Mouse (Mus musculus) regulatory T cell (primary cell): ENCODE measurements around the gene Car11.

ENCODE experiments used
- in situ Hi-C: fragments of 300-600 bp; cut with MboI, MseI; formaldehyde crosslinking; loops from one replicate; pipeline ENCODE4 v1.15.1; 2025; ENCODE audit warnings: high pct_unique_total_duplicates

Car11 gene

DNA sequence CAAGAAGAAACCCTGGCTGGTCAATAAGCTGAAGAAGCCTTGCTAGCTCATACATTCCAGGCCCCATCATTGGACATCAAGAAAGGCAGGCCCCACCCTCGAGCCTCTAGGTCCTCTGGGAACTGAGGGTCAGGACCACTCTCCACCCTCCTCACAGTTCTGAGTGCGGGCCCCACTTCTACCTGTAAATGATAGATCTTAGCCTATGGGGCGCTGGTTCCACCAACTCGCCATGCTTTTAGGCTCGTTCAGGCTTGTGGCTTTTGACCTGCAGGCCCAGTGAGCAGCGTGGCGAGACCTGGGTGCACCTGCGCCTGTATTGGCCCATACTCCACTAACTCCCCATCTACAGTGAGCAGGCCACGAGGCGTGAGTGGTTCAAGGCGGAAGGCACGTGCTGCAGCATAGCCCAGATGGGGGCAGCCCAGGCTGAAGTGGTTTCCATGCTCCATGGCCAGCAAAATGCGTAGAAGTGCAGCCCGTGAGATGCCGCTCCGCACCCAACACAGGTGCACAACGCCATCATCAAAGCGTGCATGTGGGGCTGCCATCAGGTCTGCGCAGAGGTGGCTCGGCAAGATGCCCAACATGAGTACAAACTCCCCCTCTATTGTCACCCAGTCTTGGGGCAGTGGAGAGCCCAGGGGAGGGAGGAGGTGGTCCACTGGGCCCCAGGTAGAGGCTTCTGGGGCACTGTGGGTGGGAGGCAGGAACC lies 11.0 kb downstream of the Car11 start:
- in situ Hi-C loops, result no loop called here

DNA sequence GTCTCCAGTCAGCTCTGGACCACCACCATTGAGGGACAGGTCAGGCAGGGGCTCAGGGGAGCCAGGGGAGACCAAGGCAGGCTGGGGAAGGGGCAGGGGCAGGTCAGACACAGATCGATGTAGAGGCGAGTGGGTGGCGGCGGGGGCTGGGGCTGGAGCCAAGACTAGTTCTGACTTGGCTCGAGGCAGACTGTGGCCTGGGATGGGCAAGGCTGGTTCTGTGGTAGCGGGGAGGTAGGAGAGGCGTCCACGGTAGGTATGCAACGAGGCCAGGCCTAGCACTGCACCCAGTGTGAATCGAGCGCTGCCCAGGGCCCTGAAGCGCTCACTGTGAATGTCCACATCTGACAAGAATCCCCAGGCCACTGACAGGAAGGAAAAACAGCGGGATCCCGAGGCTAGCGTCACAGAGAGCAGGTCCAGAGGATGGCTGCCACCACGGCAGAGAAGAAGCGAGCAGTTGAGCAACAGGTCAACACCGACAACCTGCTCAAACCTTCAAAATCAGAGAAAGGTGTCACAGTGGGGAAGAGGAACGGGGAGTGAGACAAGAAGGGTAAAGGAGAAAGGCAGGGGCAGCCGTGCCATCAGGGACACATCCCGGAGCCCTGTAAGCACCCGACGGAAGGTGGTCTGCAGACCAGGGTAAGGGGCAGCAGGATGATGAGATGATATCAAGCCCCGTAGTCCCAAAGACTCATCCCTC lies 11.8 kb downstream of the Car11 start:
- in situ Hi-C loops, result no loop called here

DNA sequence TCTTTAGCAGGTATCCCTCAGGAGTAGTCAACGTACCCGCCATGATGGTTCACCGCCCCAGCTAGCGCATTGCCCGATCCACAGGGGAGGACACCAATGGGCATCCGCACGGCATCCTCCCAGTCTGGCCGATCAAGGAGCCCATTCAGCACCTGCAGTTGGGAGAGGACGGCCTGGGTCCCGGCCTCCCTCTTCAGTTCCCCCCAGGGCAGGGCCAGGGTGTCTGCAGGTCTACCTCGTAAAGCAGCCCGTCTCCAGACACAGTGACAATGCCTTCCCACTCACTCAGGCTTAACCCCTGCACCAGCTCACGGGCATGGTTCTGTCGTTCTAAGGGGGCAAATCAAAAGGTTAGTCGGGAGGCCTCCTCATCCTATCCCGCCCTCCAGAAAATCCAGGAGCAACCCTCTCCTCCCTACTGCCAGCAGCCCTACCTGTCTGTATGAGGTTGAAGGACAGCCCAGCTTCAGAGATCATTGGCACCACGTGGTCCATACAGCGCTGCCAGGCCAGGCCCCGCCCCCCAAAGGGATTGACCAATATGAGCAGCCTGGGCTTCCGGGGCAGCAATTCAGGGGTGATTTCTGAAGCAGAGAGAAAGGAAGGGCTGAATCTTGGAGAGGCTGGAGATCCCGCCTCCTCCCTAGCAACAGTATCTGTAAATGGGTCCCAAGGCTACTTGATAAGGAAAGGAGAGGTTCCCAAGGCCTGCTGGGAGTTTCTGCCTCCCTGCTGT lies 12.5 kb downstream of the Car11 start:
- in situ Hi-C loops, result no loop called here

DNA sequence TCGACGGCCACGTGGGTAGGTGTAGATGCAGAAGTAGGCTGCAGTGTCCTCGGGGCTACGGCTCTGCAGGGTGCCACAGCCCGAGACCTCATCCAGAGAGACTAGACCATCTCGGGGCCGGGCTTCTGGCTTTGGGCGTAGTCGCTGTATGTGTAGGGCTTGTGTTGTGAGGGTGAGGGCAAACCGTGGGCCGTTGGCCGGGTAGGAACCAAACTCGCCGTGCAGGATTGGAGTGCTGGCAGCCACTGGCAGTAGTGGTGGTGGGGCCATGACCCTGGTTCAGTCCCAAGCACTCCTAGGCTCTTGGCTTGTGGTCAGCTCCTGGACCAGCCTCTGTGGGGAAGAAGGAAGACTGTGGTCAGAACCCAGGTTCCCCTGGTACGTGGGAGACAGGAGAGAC lies 13.8 kb downstream of the Car11 start:
- in situ Hi-C loops, result no loop called here

DNA sequence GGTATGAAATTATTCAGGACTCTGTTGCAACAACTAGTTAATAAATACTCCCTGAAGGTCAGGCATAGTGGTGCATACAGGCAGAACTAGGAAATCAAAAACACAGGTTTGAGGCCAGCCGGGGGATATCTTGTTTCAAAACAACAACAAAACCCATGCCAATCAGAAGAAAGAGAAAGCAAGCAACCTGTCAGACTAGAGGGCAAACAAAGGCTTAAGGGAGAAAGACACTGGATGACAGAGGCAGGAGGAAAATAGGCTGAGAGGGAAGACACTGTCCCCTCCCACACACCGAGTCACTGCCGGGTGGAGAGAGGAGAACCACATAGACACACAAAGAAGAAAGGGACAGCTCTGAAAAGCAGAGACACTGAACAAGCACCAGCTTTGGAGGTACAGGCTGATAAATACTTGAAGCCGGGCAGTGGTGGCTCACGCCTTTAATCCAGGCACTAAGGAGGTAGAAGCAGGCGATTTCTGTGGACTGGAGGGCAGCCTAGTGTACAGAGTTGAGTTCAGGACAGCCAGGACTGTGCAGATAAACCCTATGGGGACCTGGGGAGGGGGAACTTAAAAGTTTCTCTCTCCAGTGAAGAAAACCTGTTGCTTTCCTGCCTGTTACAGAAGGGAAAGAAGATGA lies 14.4 kb downstream of the Car11 start:
- in situ Hi-C loops, result no loop called here

DNA sequence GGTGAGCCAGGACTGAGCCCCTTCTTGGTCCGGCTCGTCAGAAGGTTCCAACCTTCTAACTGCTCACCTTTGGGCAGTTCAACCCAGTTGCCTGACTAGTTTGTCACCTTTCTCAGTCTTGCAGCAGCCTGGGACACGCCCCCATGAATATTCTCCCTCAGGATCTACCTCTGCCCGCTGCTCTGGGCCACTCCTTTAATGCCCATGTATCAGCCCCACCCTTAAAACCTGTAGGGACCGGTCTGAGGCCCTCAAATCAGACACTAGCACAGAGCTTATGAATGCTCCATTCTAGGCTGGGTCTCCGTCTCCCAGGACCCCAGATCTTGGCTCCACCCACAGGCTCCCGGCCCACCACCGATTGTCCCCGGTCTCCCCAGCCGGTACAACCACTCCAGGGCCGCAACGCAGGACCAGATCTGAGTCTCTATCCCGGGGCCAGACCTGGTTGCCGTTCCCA lies 15.0 kb downstream of the Car11 start:
- in situ Hi-C loops, result no loop called here

DNA sequence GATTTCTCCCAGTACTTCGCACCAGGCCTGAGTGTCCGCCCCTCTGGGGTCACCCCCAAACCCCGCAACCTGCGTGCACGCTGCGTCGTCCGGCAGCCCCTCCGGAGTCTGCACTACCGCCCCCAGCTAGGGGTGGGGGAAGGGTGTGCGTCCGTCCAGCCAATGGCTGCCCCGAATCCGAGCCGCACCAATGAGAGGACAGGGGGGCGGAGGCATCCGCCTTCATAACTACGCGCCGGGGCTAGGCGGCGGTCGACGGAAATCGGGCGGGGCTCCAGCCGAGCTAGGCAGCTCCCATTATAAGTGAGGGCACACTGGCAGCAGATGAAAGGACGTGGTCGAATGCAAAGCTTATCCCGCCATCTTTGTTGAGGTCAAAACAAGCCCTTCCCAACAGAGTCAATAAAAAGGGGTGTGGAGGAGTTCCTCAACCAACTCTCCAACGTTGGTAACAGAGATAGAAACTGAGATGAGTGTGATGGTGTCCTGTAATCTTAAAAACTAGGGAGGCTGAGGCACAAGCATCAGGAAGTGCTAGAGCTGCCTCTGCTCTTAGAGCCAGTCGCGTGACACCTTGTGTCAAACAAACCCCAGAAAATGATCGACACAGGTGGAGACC lies 15.6 kb downstream of the Car11 start, which contains the start of gene Rpl18:
Gene Rpl18 (plus strand): TSS at position 368 of the 619 bp plus-strand sequence.
- in situ Hi-C loops, result no loop called here

DNA sequence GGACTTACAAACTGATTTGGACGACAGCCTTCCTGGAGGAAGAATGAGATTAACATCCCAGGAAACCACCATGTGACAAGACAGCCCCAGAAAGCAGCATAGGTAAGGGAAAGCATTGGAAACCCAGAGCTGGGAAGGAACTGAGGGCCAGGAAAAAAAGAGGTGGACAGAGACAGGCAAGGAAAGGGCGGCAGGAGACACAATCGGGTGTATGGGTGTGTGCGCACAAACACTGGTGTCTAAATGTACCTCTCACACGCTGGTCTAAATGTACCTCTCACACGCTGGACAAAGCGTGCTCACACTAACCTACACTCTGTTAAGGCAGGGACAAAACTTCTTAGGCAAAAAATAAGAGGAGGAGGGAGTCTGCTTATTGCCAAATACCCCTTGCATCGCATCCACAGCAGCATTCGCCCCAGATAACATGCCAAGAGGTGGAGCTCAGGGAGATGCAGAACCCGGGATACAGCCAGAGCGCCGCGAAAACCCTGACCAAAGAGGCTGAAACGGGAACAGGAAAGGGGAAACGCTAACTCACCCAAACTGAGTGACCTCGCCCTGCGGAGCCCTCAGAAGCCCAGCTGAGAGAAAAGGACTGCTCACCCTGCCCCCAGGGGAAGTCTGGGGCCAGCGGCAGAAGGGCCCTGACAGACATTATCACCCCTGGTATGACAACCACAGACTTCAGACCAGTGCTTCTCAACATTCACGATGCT lies 16.3 kb downstream of the Car11 start:
- in situ Hi-C loops, result no loop called here

DNA sequence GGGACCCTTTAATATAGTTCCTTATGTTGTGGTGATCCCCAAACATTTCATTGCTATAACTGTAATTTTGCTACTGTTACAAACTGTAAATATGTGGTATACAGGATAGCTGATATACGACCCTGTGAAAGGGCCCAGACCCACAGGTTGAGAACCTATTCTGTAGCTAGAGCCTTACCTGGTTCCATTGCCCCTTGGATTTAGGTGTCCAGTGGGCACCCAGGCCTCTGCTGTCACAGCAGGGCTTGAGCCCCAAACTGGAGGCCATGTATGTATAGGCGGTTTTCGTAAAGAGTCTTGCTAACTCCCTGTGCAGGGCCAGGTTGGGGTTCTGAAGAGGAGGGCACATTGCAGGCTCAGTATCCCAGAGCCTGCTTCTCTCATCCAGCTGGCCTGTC lies 16.8 kb downstream of the Car11 start:
- in situ Hi-C loops, result no loop called here

DNA sequence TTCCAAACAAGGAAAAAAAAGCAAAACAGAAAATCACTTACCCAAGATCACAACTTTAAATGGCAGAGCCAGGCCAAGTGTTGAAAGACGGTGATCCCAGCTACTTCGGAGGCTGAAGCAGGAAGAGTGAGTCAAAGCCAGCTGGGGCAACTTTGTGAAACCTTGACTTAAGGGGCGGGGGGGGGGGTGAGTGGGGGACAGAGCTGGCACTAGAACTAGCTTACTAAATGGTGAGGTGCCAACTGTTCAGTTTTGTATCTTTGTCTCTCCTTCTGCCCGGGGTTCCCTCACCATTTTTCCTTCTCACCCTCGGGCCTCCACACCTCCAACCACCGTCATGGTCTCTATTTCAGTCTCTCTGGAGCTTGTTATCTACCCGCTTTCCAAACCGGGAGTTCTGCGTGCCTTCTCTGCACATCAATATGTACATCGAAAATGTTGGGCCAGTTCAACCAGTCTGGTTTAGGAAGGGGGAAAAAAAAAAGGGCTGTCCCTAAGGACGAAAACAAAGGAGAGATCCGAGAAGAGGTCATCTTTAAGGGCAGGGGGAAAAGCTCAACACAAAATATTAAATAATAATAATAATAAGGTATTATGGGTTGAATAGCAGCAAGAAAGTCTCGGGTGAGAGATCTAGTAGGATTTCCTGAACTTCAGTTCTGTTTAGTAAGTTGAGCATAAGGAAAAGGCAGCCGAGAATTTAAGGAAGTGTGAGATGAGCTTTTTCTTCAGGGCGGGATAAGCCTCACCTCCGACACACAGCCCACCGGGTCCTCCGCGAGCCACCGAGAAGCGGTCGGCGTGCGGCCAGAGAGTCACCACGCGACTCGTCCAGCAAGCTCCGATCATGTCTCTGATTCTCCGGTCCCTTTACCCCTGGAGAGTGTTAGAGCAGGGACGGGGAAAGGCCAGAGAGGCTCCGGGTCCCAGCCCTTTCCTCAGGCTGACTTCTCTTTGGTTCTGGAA lies 17.6 kb downstream of the Car11 start:
- in situ Hi-C loops, result no loop called here

DNA sequence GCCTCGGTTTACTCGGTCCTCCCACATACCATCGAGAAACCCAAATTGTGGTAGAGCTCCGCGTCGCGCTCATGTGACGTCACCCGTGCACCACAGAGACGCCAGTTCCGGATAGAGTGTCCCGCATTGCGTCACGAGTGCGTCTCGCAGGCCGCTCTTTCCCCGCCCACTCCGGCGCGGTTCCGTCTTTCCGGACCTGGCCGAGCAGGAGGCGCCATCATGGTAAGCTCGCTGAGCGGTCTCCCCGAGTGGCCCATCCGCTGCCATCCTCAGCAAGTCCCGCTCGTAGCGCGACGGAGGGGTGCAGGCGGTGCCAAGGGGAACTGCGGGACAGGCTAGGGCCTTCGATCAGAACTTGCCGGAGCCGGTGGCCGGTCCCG lies 18.3 kb downstream of the Car11 start, which contains the start of gene Sphk2:
Gene Sphk2 (minus strand): TSS at position 85 of the 380 bp plus-strand sequence.
- in situ Hi-C loops, result no loop called here

DNA sequence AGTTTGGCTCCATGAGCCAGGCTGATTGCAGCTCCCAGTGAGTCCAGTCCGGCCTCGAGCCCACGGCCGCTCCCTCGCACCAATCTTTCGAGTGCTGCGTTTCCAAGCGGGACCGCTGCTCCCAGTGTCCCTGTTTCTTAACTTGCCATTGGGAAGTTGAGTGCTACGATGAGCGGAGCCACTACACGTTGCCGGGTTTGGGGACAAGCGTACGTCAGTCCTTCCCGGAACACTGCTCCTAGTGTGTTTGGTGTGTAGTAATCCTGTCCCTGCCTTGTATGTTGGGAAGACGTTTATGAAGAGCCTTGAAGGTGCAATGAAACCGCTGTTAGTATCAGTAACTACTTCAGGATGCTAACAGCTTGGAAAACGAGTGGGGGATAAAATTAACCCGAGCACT lies 18.7 kb downstream of the Car11 start:
- in situ Hi-C loops, result no loop called here

DNA sequence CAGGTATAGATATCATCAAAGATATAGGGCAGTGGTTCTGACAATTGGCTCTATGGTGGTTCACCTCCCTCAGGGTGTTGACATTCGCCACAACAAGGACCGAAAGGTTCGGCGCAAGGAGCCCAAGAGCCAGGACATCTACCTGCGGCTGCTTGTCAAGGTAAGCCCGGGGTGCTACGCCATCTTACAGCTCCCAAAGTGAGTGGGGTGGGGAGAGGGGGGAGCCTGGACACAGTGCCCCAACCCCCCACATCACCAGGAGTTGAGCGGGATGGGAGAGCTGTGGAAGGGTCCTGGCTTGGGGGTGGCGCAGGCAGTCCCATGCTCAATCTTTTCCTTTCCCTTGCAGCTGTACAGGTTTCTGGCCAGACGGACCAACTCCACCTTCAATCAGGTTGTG lies 19.5 kb downstream of the Car11 start:
- in situ Hi-C loops, result no loop called here

DNA sequence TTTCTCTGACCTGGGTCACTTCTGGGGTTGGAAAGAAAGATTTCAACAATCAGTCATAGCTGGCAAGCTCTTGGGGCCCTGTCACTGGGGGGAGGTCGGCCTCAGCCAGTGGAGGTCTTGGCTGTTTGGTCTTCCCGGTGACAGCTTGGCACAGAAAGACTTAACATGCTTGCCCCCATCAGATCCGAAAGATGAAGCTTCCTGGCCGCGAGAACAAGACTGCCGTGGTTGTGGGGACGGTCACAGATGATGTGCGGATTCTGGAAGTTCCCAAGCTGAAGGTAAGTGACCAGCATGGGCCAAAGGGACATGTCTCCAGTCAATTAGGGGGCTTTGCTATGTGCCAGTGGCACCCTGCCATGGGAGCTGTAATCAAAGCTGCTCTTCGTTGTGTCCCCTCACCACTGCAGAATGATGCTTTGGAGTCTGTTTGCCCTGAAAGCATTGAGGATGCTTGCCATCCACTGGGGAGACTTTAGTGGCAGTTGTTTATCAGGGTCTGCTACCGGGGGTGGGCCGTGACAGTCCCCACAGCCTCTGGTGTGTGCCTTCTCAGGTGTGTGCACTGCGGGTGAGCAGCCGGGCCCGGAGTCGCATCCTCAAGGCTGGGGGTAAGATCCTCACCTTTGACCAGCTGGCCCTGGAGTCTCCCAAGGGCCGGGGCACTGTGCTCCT lies 20.2 kb downstream of the Car11 start:
- in situ Hi-C loops, result loop anchor here (10.0 kb wide), 1 partner anchor 1165 kb away; the partner anchor contains the start of gene Nr1h2

DNA sequence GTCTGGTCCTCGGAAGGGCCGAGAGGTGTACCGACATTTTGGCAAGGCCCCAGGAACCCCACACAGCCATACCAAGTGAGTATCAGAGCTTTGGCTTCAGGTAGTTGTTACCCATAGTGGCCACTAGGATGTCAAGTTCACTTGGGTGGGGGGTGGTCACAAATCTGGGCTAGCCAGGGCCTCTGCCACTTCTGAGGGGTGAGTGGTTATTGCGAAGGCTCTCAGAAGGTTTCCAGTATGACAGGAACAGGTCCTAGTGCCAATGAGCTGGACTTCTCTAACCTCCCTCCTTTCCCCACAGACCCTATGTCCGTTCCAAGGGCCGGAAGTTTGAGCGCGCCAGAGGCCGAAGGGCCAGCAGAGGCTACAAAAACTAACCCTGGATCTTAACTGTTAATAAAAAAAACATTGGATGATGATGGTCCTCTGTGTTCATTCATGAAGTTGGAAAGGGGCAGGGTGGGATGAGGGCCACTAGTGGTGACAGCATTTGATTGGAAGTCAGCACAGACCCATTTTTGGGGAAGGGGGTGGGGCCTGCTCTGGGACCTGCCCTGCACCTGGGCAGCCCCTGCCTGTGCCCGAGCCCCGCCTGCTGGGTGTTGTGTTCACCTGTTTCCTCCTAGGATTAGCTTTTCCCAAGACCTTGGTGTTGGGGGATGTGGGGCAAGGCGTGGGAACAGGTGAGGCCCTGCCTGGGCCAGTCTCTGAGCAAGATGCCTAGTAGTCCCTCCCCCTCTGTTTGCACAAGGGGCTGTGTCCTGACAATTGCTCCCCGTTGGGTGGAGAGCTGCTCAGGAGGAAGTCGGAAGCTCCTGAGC lies 21.0 kb downstream of the Car11 start, which contains the start of gene Fam83e:
Gene Fam83e (plus strand): TSS at position 800 of the 821 bp plus-strand sequence.
- in situ Hi-C loops, result loop anchor here (10.0 kb wide), 1 partner anchor 1166 kb away; the partner anchor contains the start of gene Nr1h2

DNA sequence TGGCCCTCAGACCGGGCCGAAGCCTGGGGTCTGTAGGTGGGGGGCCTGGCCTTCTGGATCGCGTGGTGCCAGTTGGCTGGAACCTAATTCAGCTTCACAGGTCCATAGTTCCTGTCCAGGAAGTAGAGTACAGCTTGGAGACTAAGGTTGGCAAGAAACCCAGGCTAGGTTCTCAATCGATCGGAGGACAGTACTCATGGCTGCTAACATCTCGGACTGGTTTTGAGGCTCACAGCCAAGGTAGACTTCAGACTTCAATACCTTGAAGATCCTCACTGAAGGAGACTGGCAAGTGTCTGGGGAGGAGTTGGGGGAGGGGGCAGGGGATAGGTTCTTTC lies 21.6 kb downstream of the Car11 start:
- in situ Hi-C loops, result loop anchor here (10.0 kb wide), 1 partner anchor 1166 kb away; the partner anchor contains the start of gene Nr1h2

DNA sequence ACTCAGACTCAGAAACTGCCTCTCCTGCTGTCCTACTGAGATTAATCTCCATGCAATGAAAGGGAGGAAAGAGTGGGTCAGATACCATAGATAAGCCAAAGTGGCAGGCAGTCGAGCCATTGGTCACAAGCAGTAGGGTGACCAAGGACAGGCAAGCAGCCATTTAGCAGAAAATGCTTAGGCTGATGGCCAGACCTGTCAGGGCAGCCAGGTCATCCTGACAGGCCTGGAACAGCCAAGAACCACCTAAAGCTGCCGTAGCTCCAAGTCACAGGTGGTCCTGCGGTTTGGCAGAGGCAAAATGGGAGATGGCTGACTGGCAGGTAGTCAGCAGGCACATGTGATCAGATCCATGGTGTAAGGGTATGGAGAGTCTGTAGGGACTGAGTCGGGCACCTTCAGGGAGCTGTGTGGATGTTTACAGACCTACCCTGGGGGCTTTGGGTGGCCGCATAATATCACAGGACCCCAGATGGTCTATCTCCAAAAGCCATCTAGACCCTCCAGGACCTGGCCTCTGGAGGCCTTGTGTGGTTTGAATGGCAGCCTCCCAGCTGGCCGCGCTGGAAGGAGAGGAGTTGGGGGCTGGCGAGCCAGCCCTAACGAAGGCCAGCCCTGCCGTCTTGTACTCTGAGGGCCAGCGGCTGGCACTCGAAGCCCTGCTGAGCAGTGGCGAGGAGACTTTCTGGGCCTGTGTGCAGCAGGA lies 22.2 kb downstream of the Car11 start:
- in situ Hi-C loops, result loop anchor here (10.0 kb wide), 1 partner anchor 1167 kb away; the partner anchor contains the start of gene Nr1h2
